In genomic region chr11:42571467-42571866, GRCm38 (mm10) we compare ENCODE assay signal across 20 mouse cellular contexts.
A peak's percentile ranks its signal among the peaks of the same experiment; 100 is the strongest.
DNase-seq lines count a peak whose midpoint lies in the region; ATAC-seq and TF ChIP-seq lines count a peak whose summit lies in the region.
"Had no signal": no experiment of that assay in that cellular context is flagged by ENCODE, and none has a peak within 500 bp of the region (broad histone marks: within the 10 kb centered on the region; RNA-seq: fewer than 3 reads in every experiment).

No protein-coding gene starts in this region.

- H3K4me1 ChIP-seq in kidney, postnatal 0 days (replicated peaks; ENCODE audit: insufficient read depth, low read length): no peaks in the 10 kb centered on the region
- H3K4me1 ChIP-seq: forebrain, embryonic 10.5 days; kidney, embryonic 15.5 days; limb, embryonic 13.5 days; neural tube, embryonic 15.5 days had no signal

- no peak for TF ChIP-seq CTCF in kidney, postnatal 0 days (IDR thresholded peaks at IDR 0.05; ENCODE audit: low read depth)
- TF ChIP-seq CTCF in brain, embryonic 14.5 days (IDR thresholded peaks at IDR 0.05; ENCODE audit: borderline replicate concordance, extremely low read depth, insufficient read depth, insufficient read length): no peak

- WGBS in kidney, postnatal 0 days: 64% methylated on average over 4 of the region's 4 CpGs

- no peaks in the 10 kb centered on the region for H3K36me3 ChIP-seq in kidney, postnatal 0 days (ENCODE audit: insufficient read depth, low read length)
- H3K36me3 ChIP-seq: forebrain, embryonic 10.5 days; kidney, embryonic 15.5 days; limb, embryonic 13.5 days; neural tube, embryonic 15.5 days had no signal

- H3K4me2 ChIP-seq in kidney, postnatal 0 days (ENCODE audit: low read length): no peak overlapping the region
- H3K4me2 ChIP-seq: kidney, embryonic 15.5 days; limb, embryonic 13.5 days; neural tube, embryonic 15.5 days had no signal

- no peaks in the 10 kb centered on the region for H3K27me3 ChIP-seq in kidney, postnatal 0 days (ENCODE audit: insufficient read depth, low read length)
- H3K27me3 ChIP-seq: kidney, embryonic 15.5 days; limb, embryonic 13.5 days; neural tube, embryonic 15.5 days had no signal

- no peak overlapping the region for H3K27ac ChIP-seq in kidney, postnatal 0 days
- H3K27ac ChIP-seq: forebrain, embryonic 10.5 days; heart, adult 2 months; kidney, embryonic 15.5 days; limb, embryonic 13.5 days; liver, embryonic 14.5 days; neural tube, embryonic 15.5 days had no signal

- peak; percentile 29 for DNase-seq in cerebellum, adult 11 months
- no peak for DNase-seq in cerebellum, postnatal 4 days (ENCODE audit: low spot score in 2 of 2)
- peak; percentile 15 for DNase-seq in kidney, postnatal 0 days (ENCODE audit: low spot score)
- no peak for DNase-seq in kidney, postnatal 36 days
- DNase-seq in brain, embryonic 14.5 days (ENCODE audit: low read depth): peak; percentile 13
- DNase-seq in fibroblast of lung, adult 2 months (ENCODE audit: low read depth): peak; percentile 8
- no peak for DNase-seq in heart, adult 18-20 months
- no peak for DNase-seq in heart, adult 8-10 months (ENCODE audit: low spot score)
- DNase-seq: adrenal gland, adult 2 months; heart, adult 2 months; midbrain, embryonic 14.5 days had no signal

- H3K9me3 ChIP-seq in kidney, postnatal 0 days (replicated peaks; ENCODE audit: low read length): no peaks in the 10 kb centered on the region
- H3K9me3 ChIP-seq: forebrain, embryonic 10.5 days; kidney, embryonic 15.5 days; limb, embryonic 13.5 days; neural tube, embryonic 15.5 days had no signal

- TF ChIP-seq POLR2A in brain, embryonic 14.5 days (IDR thresholded peaks at IDR 0.05; ENCODE audit: borderline replicate concordance, extremely low read depth, insufficient read depth, insufficient read length, poor library complexity, severe bottlenecking): no peak

- no peak overlapping the region for H3K9ac ChIP-seq in kidney, postnatal 0 days (ENCODE audit: low read depth, low read length)
- H3K9ac ChIP-seq: kidney, embryonic 15.5 days; limb, embryonic 13.5 days; liver, embryonic 14.5 days; neural tube, embryonic 15.5 days had no signal

- no peak overlapping the region for H3K4me3 ChIP-seq in kidney, postnatal 0 days (replicated peaks; ENCODE audit: low read depth, low read length)
- H3K4me3 ChIP-seq: forebrain, embryonic 10.5 days; heart, adult 2 months; kidney, embryonic 15.5 days; limb, embryonic 13.5 days; myocyte; neural tube, embryonic 15.5 days had no signal

- no peak for ATAC-seq in kidney, postnatal 0 days (replicated peaks; ENCODE audit: low FRiP score, low read depth)
- ATAC-seq: CD4-positive, CD25-positive, alpha-beta regulatory T cell, adult 4 months; inflammation-experienced regulatory T-cells, adult 6 months; lung, postnatal 0 days had no signal

Comparison
In these comparisons a context has a peak if more than half of its experiments do, and no peak if none do; other contexts are left out.
1. DNase-seq: peak in cerebellum, adult 11 months (single experiment), kidney, postnatal 0 days (single experiment), brain, embryonic 14.5 days (single experiment) and fibroblast of lung, adult 2 months (single experiment); none in cerebellum, postnatal 4 days (0 of 2), kidney, postnatal 36 days (0 of 2), heart, adult 18-20 months (0 of 2) and heart, adult 8-10 months (single experiment).